8 mouse cellular contexts compared by ENCODE assay signal in genomic region chr12:111377986-111378490, GRCm38 (mm10). TPM values are rescaled to one million over a fixed set of nuclear protein-coding genes. Genes with fewer than 3 reads are reported as not detected.
DNase-seq lines count a peak whose midpoint lies in the region; ATAC-seq and TF ChIP-seq lines count a peak whose summit lies in the region.

No protein-coding gene starts in this region.

- peaks cover 33% of the 10 kb centered on the region for H3K4me1 ChIP-seq in heart, embryonic 13.5 days

- TF ChIP-seq POLR2A in brain, embryonic 14.5 days (IDR thresholded peaks at IDR 0.05; ENCODE audit: borderline replicate concordance, extremely low read depth, insufficient read depth, insufficient read length, poor library complexity, severe bottlenecking) = no peak

- peak overlapping the region; percentile 94 for H3K27ac ChIP-seq in heart, embryonic 13.5 days (replicated peaks)

- intact Hi-C loops in left cerebral cortex, postnatal 4 days (cut with DNase I) = no loop called here

- DNase-seq in kidney, adult 11 months = peak; percentile 56
- DNase-seq in kidney, adult 18-20 months = no peak
- DNase-seq in brain, embryonic 14.5 days (ENCODE audit: low read depth) = peak; percentile 80
- peak; percentile 51 for DNase-seq in left cerebral cortex, postnatal 4 days
- DNase-seq in mesoderm, embryonic 11.5 days (ENCODE audit: low read depth, low spot score) = peak; percentile 60
- no peak for DNase-seq in gastrocnemius, postnatal 10 days
- no peak for DNase-seq in spleen, postnatal 4 days (ENCODE audit: low spot score in 2 of 2)

- H3K36me3 ChIP-seq in heart, embryonic 13.5 days = no peaks in the 10 kb centered on the region

- peak overlapping the region; percentile 94 for H3K9ac ChIP-seq in heart, embryonic 13.5 days

- H3K4me3 ChIP-seq in heart, embryonic 13.5 days = peak overlapping the region; percentile 82

- H3K27me3 ChIP-seq in heart, embryonic 13.5 days (replicated peaks) = no peaks in the 10 kb centered on the region

- ATAC-seq in heart, embryonic 13.5 days (ENCODE audit: extremely low read depth, insufficient number of reproducible peaks, low FRiP score, low TSS enrichment) = peak; percentile 32; the same call in 1 of the 2 replicates

- under 1% methylated on average over 32 of the region's 32 CpGs for WGBS in heart, embryonic 13.5 days

- H3K9me3 ChIP-seq in heart, embryonic 13.5 days = no peaks in the 10 kb centered on the region

- peak overlapping the region; percentile 91 for H3K4me2 ChIP-seq in heart, embryonic 13.5 days

- TF ChIP-seq CTCF in brain, embryonic 14.5 days (IDR thresholded peaks at IDR 0.05; ENCODE audit: borderline replicate concordance, extremely low read depth, insufficient read depth, insufficient read length) = no peak

RNA-seq across cellular contexts. Expression of gene Cdc42bpb, which starts 0.5 kb away (rescaled TPM):
- polyA plus RNA-seq in brain, embryonic 14.5 days (2012; rRNA removed) = 236 and 250 TPM in 2 replicates
- polyA plus RNA-seq in heart, embryonic 13.5 days (2015; fragmentation: Nextera tagmentation; extraction: Ambion mirVana) = 22.8 and 26.2 TPM in 2 replicates
- 100 to 1,000 TPM; 153 to 168 TPM for total RNA-seq in left cerebral cortex, postnatal 4 days (2021)
- 10 to 100 TPM; 48.3 to 55.8 TPM for total RNA-seq in gastrocnemius, postnatal 10 days (2021)

RNA-seq across cellular contexts. Expression of gene Lbhd2, which starts 28.6 kb away (rescaled TPM):
- polyA plus RNA-seq in brain, embryonic 14.5 days (2012; rRNA removed) = 0.46 and 0.93 TPM in 2 replicates
- 0.53 and 0.55 TPM in 2 replicates for polyA plus RNA-seq in heart, embryonic 13.5 days (2015; fragmentation: Nextera tagmentation; extraction: Ambion mirVana)
- 1 to 10 TPM; 1.4 to 4.0 TPM for total RNA-seq in left cerebral cortex, postnatal 4 days (2021)
- under 1 TPM in 1 of 2 experiments, not detected in 1; 0.70 TPM for total RNA-seq in gastrocnemius, postnatal 10 days (2021)

RNA-seq across cellular contexts. Expression of gene Exoc3l4, which starts 38.8 kb away (rescaled TPM):
- 3.5 and 3.9 TPM in 2 replicates for polyA plus RNA-seq in brain, embryonic 14.5 days (2012; rRNA removed)
- polyA plus RNA-seq in heart, embryonic 13.5 days (2015; fragmentation: Nextera tagmentation; extraction: Ambion mirVana) = 10.2 and 10.8 TPM in 2 replicates
- 1 to 10 TPM in 1 of 2 experiments, under 1 TPM in 1; 0.62 to 1.6 TPM for total RNA-seq in left cerebral cortex, postnatal 4 days (2021)
- 10 to 100 TPM; 20.3 to 26.0 TPM for total RNA-seq in gastrocnemius, postnatal 10 days (2021)

Comparison
In these comparisons a context has a peak if more than half of its experiments do, and no peak if none do; other contexts are left out.
1. DNase-seq: peak in kidney, adult 11 months (single experiment), brain, embryonic 14.5 days (single experiment), left cerebral cortex, postnatal 4 days (single experiment) and mesoderm, embryonic 11.5 days (single experiment); none in kidney, adult 18-20 months (single experiment), gastrocnemius, postnatal 10 days (single experiment) and spleen, postnatal 4 days (0 of 2).
2. RNA of gene Exoc3l4, which starts 38.8 kb away (total RNA-seq): 20.3 to 26.0 TPM in gastrocnemius, postnatal 10 days; 0.62 to 1.6 TPM in left cerebral cortex, postnatal 4 days; every median in the first group is over 4 times any median in the second.